Mouse (Mus musculus) CH12.LX (cell line): ENCODE results near the gene Cotl1. TPM values are rescaled to one million over a fixed set of nuclear protein-coding genes. Genes with fewer than 3 reads are reported as not detected.
A peak's percentile ranks its signal among the peaks of the same experiment; 100 is the strongest.

Experiments
- DNase-seq: peaks from one replicate; pipeline ENCODE4 v3.0.0-alpha.2; 2013; ENCODE audit errors: extremely low read depth
- H3K27ac ChIP-seq: 2 replicates; pipeline ENCODE4 v1.5.1; 2012; ENCODE audit warnings: low read depth, mild to moderate bottlenecking, control low read depth, moderate library complexity; ENCODE audit not compliant: insufficient read depth
- H3K27me3 ChIP-seq: replicated peaks from 2 replicates; pipeline ENCODE3; 2012; ENCODE audit warnings: inconsistent platforms
- H3K36me3 ChIP-seq, 2 experiments: replicated peaks in 1 of 2; 2 replicates each; pipeline versions ENCODE3 to v1.6.1; 2012; ENCODE audit warnings: inconsistent platforms in 1 of 2, low read length in 1 of 2, mild to moderate bottlenecking in 1 of 2, mixed read lengths in 1 of 2, moderate library complexity in 1 of 2; ENCODE audit not compliant: control insufficient read depth in 1 of 2, insufficient read depth in 1 of 2
- H3K4me1 ChIP-seq, 2 experiments: 2 replicates each; pipeline ENCODE4 v1.6.1; 2012; ENCODE audit warnings: inconsistent platforms in 1 of 2, moderate library complexity in 1 of 2; ENCODE audit not compliant: insufficient read depth in 2 of 2, control insufficient read depth in 1 of 2
- H3K4me2 ChIP-seq: 2 replicates; pipeline ENCODE4 v1.6.1; 2012; ENCODE audit warnings: low read depth, mild to moderate bottlenecking, control low read depth; ENCODE audit not compliant: poor library complexity, insufficient read depth, severe bottlenecking
- H3K4me3 ChIP-seq, 3 experiments: fragments of 150-350 bp in 1 of 3; sonication (generic) in 1 of 3; replicated peaks in 1 of 3; 2 replicates each; pipeline versions ENCODE3 to v1.5.1; 2011 to 2012; ENCODE audit warnings: low read depth in 2 of 3, low read length in 2 of 3, mild to moderate bottlenecking in 2 of 3, moderate library complexity in 2 of 3, control low read depth in 1 of 3, improper control_type of control experiment in 1 of 3, inconsistent platforms in 1 of 3, mixed read lengths in 1 of 3; ENCODE audit not compliant: poor library complexity in 1 of 3
- H3K79me2 ChIP-seq: replicated peaks from 2 replicates; pipeline ENCODE4 v1.6.1; 2012; ENCODE audit warnings: mild to moderate bottlenecking, moderate library complexity; ENCODE audit not compliant: control insufficient read depth, poor library complexity, insufficient read depth, severe bottlenecking; ENCODE audit errors: extremely low read depth
- H3K9ac ChIP-seq: 2 replicates; pipeline ENCODE4 v1.6.1; 2012; ENCODE audit warnings: low read depth, mild to moderate bottlenecking, control low read depth, moderate library complexity; ENCODE audit not compliant: insufficient read depth
- H3K9me3 ChIP-seq: replicated peaks from 2 replicates; pipeline ENCODE3; 2012; ENCODE audit warnings: low read length, inconsistent platforms, mixed read lengths
- CHD2 ChIP-seq: IDR thresholded peaks from 2 replicates; pipeline ENCODE4 v1.6.1; 2011; ENCODE audit warnings: low read length, improper control_type of control experiment
- CTCF ChIP-seq, 2 experiments: IDR thresholded peaks in 1 of 2; conservative IDR thresholded peaks in 1 of 2; 2 replicates each; pipeline ENCODE4 v1.5.1; 2011 to 2012; ENCODE audit warnings: low read depth in 2 of 2, low read length in 2 of 2, improper control_type of control experiment in 1 of 2, inconsistent platforms in 1 of 2, mild to moderate bottlenecking in 1 of 2, moderate library complexity in 1 of 2
- E2F4 ChIP-seq: IDR thresholded peaks from 2 replicates; pipeline ENCODE4 v1.6.1; 2011; ENCODE audit warnings: low read depth, low read length, improper control_type of control experiment; ENCODE audit not compliant: insufficient replicate concordance
- ELF1 ChIP-seq: IDR thresholded peaks from 2 replicates; pipeline ENCODE4 v1.6.1; 2014; ENCODE audit warnings: low read depth, mild to moderate bottlenecking, inconsistent platforms, low read length, improper control_type of control experiment
- JUN ChIP-seq: IDR thresholded peaks from 2 replicates; pipeline ENCODE4 v1.6.1; 2011; ENCODE audit warnings: low read depth, mild to moderate bottlenecking, low read length, improper control_type of control experiment, moderate library complexity; ENCODE audit not compliant: insufficient read depth
- JUND ChIP-seq: conservative IDR thresholded peaks from 2 replicates; pipeline ENCODE4 v1.6.1; 2011; ENCODE audit warnings: low read depth, low read length, improper control_type of control experiment
- MAZ ChIP-seq: IDR thresholded peaks from 2 replicates; pipeline ENCODE4 v1.6.1; 2012; ENCODE audit warnings: low read depth, mild to moderate bottlenecking, inconsistent platforms, low read length, improper control_type of control experiment, moderate library complexity
- MXI1 ChIP-seq: IDR thresholded peaks from 2 replicates; pipeline ENCODE4 v1.6.1; 2011; ENCODE audit warnings: mild to moderate bottlenecking, low read depth, low read length, improper control_type of control experiment
- MYC ChIP-seq: IDR thresholded peaks from 2 replicates; pipeline ENCODE4 v1.6.1; 2011; ENCODE audit warnings: low read depth, mild to moderate bottlenecking, improper control_type of control experiment, low read length
- NELFE ChIP-seq: IDR thresholded peaks from 2 replicates; pipeline ENCODE4 v1.6.1; 2011; ENCODE audit warnings: low read depth, low read length, improper control_type of control experiment
- PAX5 ChIP-seq: IDR thresholded peaks from 2 replicates; pipeline ENCODE4 v1.6.1; 2012; ENCODE audit warnings: low read length, inconsistent platforms, mixed read lengths
- POLR2A ChIP-seq: IDR thresholded peaks from 2 replicates; pipeline ENCODE4 v1.6.1; 2011; ENCODE audit warnings: low read depth, mild to moderate bottlenecking, improper control_type of control experiment, low read length
- POLR2AphosphoS2 ChIP-seq: IDR thresholded peaks from 2 replicates; pipeline ENCODE4 v1.6.1; 2011; ENCODE audit warnings: low read depth, low read length, improper control_type of control experiment
- SIN3A ChIP-seq: IDR thresholded peaks from 2 replicates; pipeline ENCODE4 v1.6.1; 2012; ENCODE audit warnings: low read length, improper control_type of control experiment, inconsistent platforms
- TBP ChIP-seq: conservative IDR thresholded peaks from 2 replicates; pipeline ENCODE4 v1.6.1; 2011; ENCODE audit warnings: low read depth, low read length, improper control_type of control experiment
- TCF12 ChIP-seq: IDR thresholded peaks from 2 replicates; pipeline ENCODE4 v1.6.1; 2014; ENCODE audit warnings: low read depth, mild to moderate bottlenecking, inconsistent platforms, low read length, improper control_type of control experiment
- UBTF ChIP-seq: IDR thresholded peaks from 2 replicates; pipeline ENCODE4 v1.6.1; 2012; ENCODE audit warnings: low read depth, mild to moderate bottlenecking, inconsistent platforms, low read length, improper control_type of control experiment, moderate library complexity
- USF1 ChIP-seq: IDR thresholded peaks from 2 replicates; pipeline ENCODE4 v1.6.1; 2014; ENCODE audit warnings: low read depth, mild to moderate bottlenecking, inconsistent platforms, low read length, improper control_type of control experiment
- USF2 ChIP-seq: conservative IDR thresholded peaks from 2 replicates; pipeline ENCODE4 v1.6.1; 2011; ENCODE audit warnings: low read depth, low read length, improper control_type of control experiment
- ZC3H11A ChIP-seq: IDR thresholded peaks from 2 replicates; pipeline ENCODE4 v1.6.1; 2012; ENCODE audit warnings: low read depth, mild to moderate bottlenecking, inconsistent platforms, low read length, improper control_type of control experiment
- ZMIZ1 ChIP-seq: IDR thresholded peaks from 2 replicates; pipeline ENCODE4 v1.6.1; 2012; ENCODE audit warnings: low read depth, mild to moderate bottlenecking, inconsistent platforms, low read length, improper control_type of control experiment
- ZNF384 ChIP-seq: IDR thresholded peaks from 2 replicates; pipeline ENCODE4 v1.6.1; 2012; ENCODE audit warnings: low read depth, low read length, improper control_type of control experiment, inconsistent platforms
- dilution Hi-C: fragments of 300-500 bp; cut with MboI; formaldehyde crosslinking; loops from 2 replicates; pipeline ENCODE4 v1.14.3; 2020; ENCODE audit warnings: low sequenced_read_pairs; ENCODE audit not compliant: extremely low pct_unique_long_range_greater_than_20kb, extremely low pct_ligation_motif_present
- in situ Hi-C: fragments of 300-500 bp; cut with MboI; formaldehyde crosslinking; loops from 3 replicates; pipeline ENCODE4 v1.14.3; 2019; ENCODE audit warnings: low sequenced_read_pairs, low pct_ligation_motif_present, low pct_unique_long_range_greater_than_20kb, mixed read lengths
- polyA plus RNA-seq: library from polyadenylated mRNA; unstranded; fragments of >175 nt; gene quantifications from 2 replicates; pipeline ENCODE4 v1.2.1, GENCODE M21; 2012; ENCODE audit warnings: low read depth; ENCODE audit not compliant: insufficient read length
- total RNA-seq, 2 experiments: library from RNA; depleted of rRNA; stranded (reverse); fragments of 300-350 nt in 1 of 2; fragments of >200 nt in 1 of 2; gene quantifications; 2 replicates each; pipeline ENCODE4 v1.2.3; 2012 to 2014

Cotl1 gene
- total and polyA plus RNA-seq, 3 experiments: 59.6 to 375 (median 135) TPM

DNA sequence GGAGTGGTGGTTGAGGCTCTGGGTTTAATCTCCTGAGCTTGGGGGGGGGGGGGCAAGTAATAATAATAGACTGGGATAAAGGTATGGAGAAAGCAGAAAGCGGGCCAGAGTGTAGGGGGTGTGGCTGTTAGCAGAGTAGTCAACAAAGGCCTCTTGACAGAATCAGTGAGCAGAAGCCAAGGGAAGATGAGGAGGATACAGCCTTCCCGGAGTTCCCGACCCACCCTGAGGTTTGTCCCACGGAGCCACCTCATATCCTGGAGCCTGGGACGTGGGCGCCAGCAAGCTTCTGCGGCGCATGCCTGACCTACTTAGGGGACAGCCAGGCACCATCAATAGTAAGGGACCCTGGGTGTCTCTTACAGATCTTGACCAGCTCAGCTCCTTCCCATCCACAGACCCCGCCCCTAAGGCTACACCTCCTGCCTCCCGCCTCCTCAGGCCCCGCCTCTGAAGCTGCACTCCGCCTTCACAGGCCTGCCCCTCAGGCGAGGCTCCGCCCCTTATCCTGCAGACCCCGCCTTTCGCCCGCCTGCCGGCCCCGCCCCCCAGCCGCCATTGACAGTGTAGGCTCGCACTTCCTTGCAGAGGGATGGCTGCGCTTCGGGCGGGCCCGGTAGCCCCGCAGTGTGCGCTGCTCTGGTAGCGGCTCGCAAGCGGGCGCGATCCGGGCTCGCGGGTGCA is 21.5 kb upstream of the Cotl1 start, which contains the start of gene Klhl36:
Klhl36 (plus strand) TSS at position 561 of the 684 bp plus-strand sequence.
- Histone ChIP-seq H3K9ac (peak within 1 kb of the TSS; percentile 67), H3K27ac (no peak within 1 kb of the TSS), H3K79me2 (no peaks in the 10 kb centered on the region), H3K4me1 (peaks cover 0 to 14% of the 10 kb centered on the region in 2 experiments; a peak in 2 of 4 replicates), H3K9me3 (peaks cover 20% of the 10 kb centered on the region), H3K36me3 (peaks cover 0 to 5% of the 10 kb centered on the region in 2 experiments)
- TF ChIP-seq TBP (no peak), ELF1 (peak; percentile 72), POLR2A (peak; percentile 73; the same call in 1 of the 2 replicates), USF2 (no peak), JUND (no peak), MAZ (peak; percentile 71; the same call in 1 of the 2 replicates), TCF12 (peak; percentile 68; the same call in 1 of the 2 replicates), ZMIZ1 (peak; percentile 45; the same call in 1 of the 2 replicates), NELFE (peak; percentile 81), UBTF (peak; percentile 58; the same call in 1 of the 2 replicates)
- TF ChIP-seq, all 38 proteins: peak for 7
- dilution Hi-C loops (no loop called here), in situ Hi-C loops (no loop called here)
- Histone ChIP-seq H3K4me3 (peak within 1 kb of the TSS; percentile 54 to 84 (median 71)), H3K4me2 (peak within 1 kb of the TSS; percentile 63), H3K27me3 (peaks cover 23% of the 10 kb centered on the region)
- peak; percentile 91 for DNase-seq

DNA sequence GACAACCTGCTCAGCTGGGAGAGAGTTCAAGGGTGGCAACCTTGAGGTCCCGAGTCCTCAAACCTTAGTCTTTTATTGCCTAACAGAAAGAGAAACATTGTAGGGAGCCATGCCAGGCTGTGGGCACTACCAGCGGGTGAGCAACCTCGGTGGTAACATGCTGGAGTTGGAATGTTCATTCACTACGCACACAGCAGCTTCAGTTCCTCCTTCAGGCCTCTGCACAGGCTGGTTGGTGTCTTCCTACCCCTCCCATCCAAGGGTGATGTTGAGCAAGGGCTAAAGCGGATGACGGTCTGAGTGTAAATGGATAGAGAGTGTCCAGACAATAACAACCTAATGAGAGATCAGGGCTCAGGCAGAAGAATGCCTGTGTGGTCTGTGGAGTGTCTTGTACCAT is 17.4 kb upstream of the Cotl1 start:
- H3K79me2 ChIP-seq: no peaks in the 10 kb centered on the region
- no peak overlapping the region for H3K9ac ChIP-seq
- H3K4me1 ChIP-seq: peaks cover 0 to 8% of the 10 kb centered on the region in 2 experiments; a peak in 3 of 4 replicates
- TF ChIP-seq JUN (no peak), CHD2 (no peak), MXI1 (no peak)
- peaks cover 22% of the 10 kb centered on the region for H3K9me3 ChIP-seq
- DNase-seq: no peak
- no peak overlapping the region for H3K27ac ChIP-seq
- H3K4me3 ChIP-seq: no peak overlapping the region
- H3K27me3 ChIP-seq: peaks cover 25% of the 10 kb centered on the region
- no peak overlapping the region for H3K4me2 ChIP-seq
- in situ Hi-C loops (no loop called here), dilution Hi-C loops (no loop called here)
- H3K36me3 ChIP-seq: no peaks in the 10 kb centered on the region

DNA sequence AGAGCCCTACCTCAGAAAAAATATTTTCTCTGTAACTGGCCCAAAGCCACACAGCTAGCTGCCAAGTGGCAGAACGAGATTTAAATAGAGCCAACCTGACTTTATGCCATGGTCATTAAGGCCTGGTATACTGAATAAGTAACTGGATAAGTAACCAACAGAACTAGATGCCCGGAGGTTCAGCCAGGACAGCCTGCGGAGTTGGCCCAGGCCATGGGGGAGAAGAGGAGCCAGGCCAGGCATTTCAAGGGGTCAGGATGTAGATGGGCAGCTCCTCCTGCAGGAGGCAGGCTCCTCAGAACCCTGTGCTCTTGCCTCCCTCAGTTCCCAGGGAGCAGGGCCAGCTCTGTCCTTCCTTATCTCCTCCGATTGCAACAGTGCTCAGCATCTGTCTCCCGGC is 15.3 kb upstream of the Cotl1 start:
- DNase-seq: no peak
- Histone ChIP-seq H3K79me2 (no peaks in the 10 kb centered on the region), H3K27me3 (peaks cover 24% of the 10 kb centered on the region)
- no peak for TF ChIP-seq POLR2AphosphoS2
- TF ChIP-seq USF2: no peak
- TF ChIP-seq E2F4: no peak
- TF ChIP-seq PAX5: no peak
- TF ChIP-seq POLR2A: no peak
- TF ChIP-seq ZC3H11A: no peak
- no peak for TF ChIP-seq UBTF
- no peak for TF ChIP-seq USF1
- TF ChIP-seq MYC: no peak
- TF ChIP-seq CTCF (conservative IDR thresholded peaks at IDR 0.05 in 1 of 2, IDR thresholded peaks at IDR 0.05 in 1 of 2; ENCODE audit: low read depth in 2 of 2, low read length in 2 of 2): no peak
- no peak for TF ChIP-seq ELF1
- TF ChIP-seq SIN3A: no peak
- no peak for TF ChIP-seq MXI1
- no peak for TF ChIP-seq TCF12
- no peak for TF ChIP-seq NELFE
- TF ChIP-seq ZNF384: no peak
- no peak for TF ChIP-seq JUN
- TF ChIP-seq, all 38 proteins: peak for 0
- in situ Hi-C loops (no loop called here), dilution Hi-C loops (no loop called here)
- H3K9me3 ChIP-seq: peaks cover 23% of the 10 kb centered on the region
- no peak overlapping the region for H3K4me3 ChIP-seq
- no peak overlapping the region for H3K9ac ChIP-seq
- H3K27ac ChIP-seq: no peak overlapping the region
- no peaks in the 10 kb centered on the region; a peak in 1 of 4 replicates for H3K4me1 ChIP-seq
- no peaks in the 10 kb centered on the region for H3K36me3 ChIP-seq
- no peak overlapping the region for H3K4me2 ChIP-seq
